Mouse (Mus musculus): ENCODE results near the gene Fstl3. TPM values are rescaled to one million over a fixed set of nuclear protein-coding genes. Genes with fewer than 3 reads are reported as not detected.

Fstl3 gene
- total RNA-seq, 2 experiments from 2014 or later, result 2.7 to 3.2 TPM

GRCm38 (mm10) chr10:79783920-79784800 lies 7.1 kb downstream of the Fstl3 start:
- no peak for DNase-seq (ENCODE audit: low spot score in 2 of 2)

- peak; percentile 65 to 79 for DNase-seq (ENCODE audit: low spot score in 2 of 2)
Measured at GRCm38 (mm10) chr10:79788386-79789158, 11.5 kb downstream of the Fstl3 start.

GRCm38 (mm10) chr10:79789581-79789980 lies 12.5 kb downstream of the Fstl3 start:
- DNase-seq (ENCODE audit: low spot score in 2 of 2), result no peak

- DNase-seq (ENCODE audit: low spot score in 2 of 2), result no peak
Measured at GRCm38 (mm10) chr10:79790861-79791260, 13.8 kb downstream of the Fstl3 start, which contains the start of gene Prss57. Prss57 (minus strand) TSS chr10:79790961.

- DNase-seq (ENCODE audit: low spot score in 2 of 2), result no peak
Measured at GRCm38 (mm10) chr10:79792339-79793040, 15.4 kb downstream of the Fstl3 start.

- peak; percentile 85 to 90 for DNase-seq (ENCODE audit: low spot score in 2 of 2)
Measured at GRCm38 (mm10) chr10:79793051-79793737, 16.1 kb downstream of the Fstl3 start, which contains the start of gene Palm. Palm (plus strand) TSS chr10:79793572.

GRCm38 (mm10) chr10:79793738-79794490 lies 16.8 kb downstream of the Fstl3 start:
- DNase-seq (ENCODE audit: low spot score in 2 of 2), result peak; percentile 49 to 60

- DNase-seq (ENCODE audit: low spot score in 2 of 2), result no peak
Measured at GRCm38 (mm10) chr10:79794491-79794931, 17.4 kb downstream of the Fstl3 start.

- no peak for DNase-seq (ENCODE audit: low spot score in 2 of 2)
Measured at GRCm38 (mm10) chr10:79795905-79796304, 18.8 kb downstream of the Fstl3 start.

- no peak for DNase-seq (ENCODE audit: low spot score in 2 of 2)
Measured at GRCm38 (mm10) chr10:79797326-79797725, 20.3 kb downstream of the Fstl3 start.

- no peak for DNase-seq (ENCODE audit: low spot score in 2 of 2)
Measured at GRCm38 (mm10) chr10:79798289-79798928, 21.3 kb downstream of the Fstl3 start.

GRCm38 (mm10) chr10:79800508-79800907 lies 23.4 kb downstream of the Fstl3 start:
- DNase-seq (ENCODE audit: low spot score in 2 of 2), result no peak

GRCm38 (mm10) chr10:79801837-79802236 lies 24.8 kb downstream of the Fstl3 start:
- no peak for DNase-seq (ENCODE audit: low spot score in 2 of 2)

- peak in 1 of 2 experiments; percentile 59 for DNase-seq (ENCODE audit: low spot score in 2 of 2)
Measured at GRCm38 (mm10) chr10:79802331-79802971, 25.4 kb downstream of the Fstl3 start.

GRCm38 (mm10) chr10:79803716-79804323 lies 26.7 kb downstream of the Fstl3 start:
- DNase-seq (ENCODE audit: low spot score in 2 of 2), result peak; percentile 90 to 96

- DNase-seq (ENCODE audit: low spot score in 2 of 2), result no peak
Measured at GRCm38 (mm10) chr10:79805636-79806035, 28.6 kb downstream of the Fstl3 start.

- DNase-seq (ENCODE audit: low spot score in 2 of 2), result no peak
Measured at GRCm38 (mm10) chr10:79806331-79806730, 29.3 kb downstream of the Fstl3 start.

GRCm38 (mm10) chr10:79806972-79807371 lies 29.9 kb downstream of the Fstl3 start:
- no peak for DNase-seq (ENCODE audit: low spot score in 2 of 2)
